Mouse (Mus musculus) adrenal gland, adult (tissue): ENCODE data around the gene Rnase13.
A peak's percentile ranks its signal among the peaks of the same experiment; 100 is the strongest.

ENCODE experiments used
- DNase-seq, 2 experiments: peaks; one replicate each; pipeline ENCODE4 v3.0.0; 2022 to 2023; ENCODE audit warnings: low spot score in 1 of 2; ENCODE audit not compliant: inconsistent age in 2 of 2

Gene Rnase13

GRCm38 (mm10) chr14:51913960-51914762 is 8.4 kb downstream of the Rnase13 start, which contains the start of gene Ndrg2:
Ndrg2 (minus strand) TSS chr14:51914158.
- DNase-seq = peak; percentile 86 to 91

DNA sequence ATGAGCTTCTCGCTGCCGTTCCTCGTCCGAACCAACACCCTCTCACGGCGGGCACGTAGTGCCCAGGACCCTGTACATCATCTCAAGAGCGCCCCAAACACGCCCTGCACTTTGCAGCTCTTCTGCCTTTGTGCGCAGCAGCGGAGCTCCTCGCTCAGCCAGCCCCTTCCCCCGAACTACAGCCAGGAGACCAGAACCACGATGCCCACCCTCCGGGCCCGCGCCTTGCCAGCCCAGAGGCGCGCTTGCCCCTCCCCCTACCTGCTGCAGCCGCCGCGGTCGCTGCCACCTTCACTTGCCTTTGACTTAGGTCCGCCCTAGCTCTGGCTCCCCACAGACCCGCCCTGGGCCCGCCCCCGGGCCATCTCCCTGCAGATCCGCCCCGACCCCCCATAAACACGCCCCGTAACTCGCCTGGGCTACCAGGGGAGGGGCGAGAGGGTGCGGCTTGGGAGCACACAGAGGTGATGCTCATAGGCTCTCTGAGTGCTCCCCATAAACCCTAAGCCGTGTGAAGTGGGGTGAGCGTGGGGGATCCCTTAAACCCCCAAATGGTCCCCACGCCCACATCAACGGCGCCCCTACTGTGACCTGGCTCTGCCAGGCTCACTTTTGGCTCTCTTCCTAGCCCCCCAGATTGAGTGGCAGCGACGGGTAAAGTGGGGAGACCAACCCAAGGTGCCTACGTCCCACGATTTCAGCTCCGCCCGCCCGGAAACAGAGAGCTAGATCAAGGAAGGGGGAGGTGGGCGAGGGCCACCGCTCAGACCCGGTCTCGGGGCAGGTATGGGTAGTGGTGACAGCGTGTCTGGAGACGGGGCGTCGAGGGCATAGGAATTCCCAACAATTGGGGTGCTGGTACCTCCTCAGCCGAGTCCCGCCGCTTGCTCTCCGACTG is 9.3 kb downstream of the Rnase13 start:
- DNase-seq = peak; percentile 91 to 95

DNA sequence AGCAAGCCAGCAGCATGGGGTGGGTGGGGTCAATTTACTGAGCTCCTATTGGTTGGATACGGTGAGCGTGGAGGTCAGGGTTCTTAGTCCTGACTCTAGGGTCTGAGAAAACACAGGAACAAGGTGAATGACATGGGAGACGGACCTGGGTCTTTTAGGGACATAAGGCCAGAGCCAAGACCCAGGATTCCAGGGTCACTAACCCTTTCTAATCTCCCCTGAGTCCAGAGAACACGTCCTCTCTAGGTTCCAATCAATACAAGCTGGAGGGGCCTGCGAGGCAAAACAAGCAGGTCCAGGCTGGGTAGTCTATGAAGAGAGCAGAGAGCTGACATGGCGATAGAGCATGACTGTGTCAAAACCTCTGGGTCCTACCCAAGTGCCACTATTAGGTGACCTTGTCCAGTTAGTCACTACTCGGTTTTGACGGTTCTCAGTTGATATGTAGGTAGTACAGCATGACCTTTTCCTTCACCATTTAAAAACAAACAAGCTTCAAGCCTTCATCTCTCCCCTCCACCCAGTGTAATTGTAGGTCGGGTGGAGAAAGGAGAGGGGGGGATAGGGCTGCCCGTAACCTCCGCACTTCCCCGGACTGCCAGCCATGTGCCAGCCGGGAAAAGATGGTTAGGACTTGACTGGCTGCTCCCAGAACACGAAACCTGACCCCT is 10.0 kb downstream of the Rnase13 start:
- peak; percentile 64 to 91 for DNase-seq

DNA sequence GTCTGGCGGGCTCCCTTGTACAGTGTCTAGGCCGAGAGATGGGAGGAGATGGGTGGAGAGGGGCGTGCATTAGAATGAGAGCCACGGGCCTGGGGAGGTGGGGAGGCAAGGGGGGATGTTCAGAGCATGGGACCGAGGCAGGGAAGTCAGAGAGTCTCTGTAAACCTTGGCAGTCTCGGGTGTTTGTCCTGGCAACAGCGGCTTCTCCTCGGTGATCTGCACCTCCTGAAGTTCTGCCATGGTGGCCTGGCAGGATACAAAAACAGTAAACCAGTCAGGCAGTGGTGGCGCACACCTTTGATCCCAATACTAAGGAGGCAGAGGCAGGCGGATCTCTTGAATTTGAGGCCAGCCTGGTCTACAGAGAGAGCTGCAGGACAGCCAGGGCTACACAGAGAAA is 11.3 kb downstream of the Rnase13 start:
- DNase-seq = peak in 1 of 2 experiments; percentile 20

- no peak for DNase-seq
These were observed 16.5 kb downstream of the Rnase13 start for GRCm38 (mm10) chr14:51906102-51906501.

DNA sequence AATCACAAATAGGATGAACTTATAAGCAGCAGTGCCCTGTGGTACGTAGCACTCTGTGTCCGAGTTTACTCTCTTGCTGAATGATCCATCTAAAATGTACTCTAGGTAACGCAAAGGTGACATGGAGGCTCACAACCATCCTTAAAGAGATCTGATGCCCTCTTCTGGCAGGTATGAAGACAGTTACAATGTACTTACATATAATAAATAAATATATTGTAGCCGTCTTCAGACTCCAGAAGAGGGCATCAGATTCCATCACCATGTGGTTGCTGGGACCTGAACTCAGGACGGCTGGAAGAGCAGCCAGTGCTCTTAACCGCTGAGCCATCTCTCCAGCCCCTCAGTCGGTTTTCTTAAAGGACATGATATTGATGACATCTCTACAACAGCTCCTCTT is 17.9 kb downstream of the Rnase13 start:
- DNase-seq = peak in 1 of 2 experiments; percentile 48

DNA sequence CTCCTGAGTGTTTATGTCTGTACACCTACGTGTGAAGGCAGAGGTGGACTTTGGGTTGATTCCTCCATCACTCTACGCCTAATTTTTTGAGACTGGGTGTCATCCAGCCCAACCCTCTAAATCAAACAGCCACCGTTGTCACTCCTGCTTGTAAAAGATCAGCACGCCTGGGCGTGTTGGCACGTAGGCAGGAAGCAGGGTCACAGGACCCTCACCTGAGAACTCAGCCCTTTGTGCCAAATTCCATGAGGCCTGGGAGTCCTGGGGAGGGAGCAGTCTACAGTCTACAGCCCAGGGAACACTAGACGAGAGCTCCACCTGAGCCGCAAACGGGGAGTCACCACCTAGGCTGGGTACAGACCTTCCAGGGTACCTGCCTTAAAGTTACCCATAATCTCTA is 18.8 kb downstream of the Rnase13 start:
- no peak for DNase-seq

DNA sequence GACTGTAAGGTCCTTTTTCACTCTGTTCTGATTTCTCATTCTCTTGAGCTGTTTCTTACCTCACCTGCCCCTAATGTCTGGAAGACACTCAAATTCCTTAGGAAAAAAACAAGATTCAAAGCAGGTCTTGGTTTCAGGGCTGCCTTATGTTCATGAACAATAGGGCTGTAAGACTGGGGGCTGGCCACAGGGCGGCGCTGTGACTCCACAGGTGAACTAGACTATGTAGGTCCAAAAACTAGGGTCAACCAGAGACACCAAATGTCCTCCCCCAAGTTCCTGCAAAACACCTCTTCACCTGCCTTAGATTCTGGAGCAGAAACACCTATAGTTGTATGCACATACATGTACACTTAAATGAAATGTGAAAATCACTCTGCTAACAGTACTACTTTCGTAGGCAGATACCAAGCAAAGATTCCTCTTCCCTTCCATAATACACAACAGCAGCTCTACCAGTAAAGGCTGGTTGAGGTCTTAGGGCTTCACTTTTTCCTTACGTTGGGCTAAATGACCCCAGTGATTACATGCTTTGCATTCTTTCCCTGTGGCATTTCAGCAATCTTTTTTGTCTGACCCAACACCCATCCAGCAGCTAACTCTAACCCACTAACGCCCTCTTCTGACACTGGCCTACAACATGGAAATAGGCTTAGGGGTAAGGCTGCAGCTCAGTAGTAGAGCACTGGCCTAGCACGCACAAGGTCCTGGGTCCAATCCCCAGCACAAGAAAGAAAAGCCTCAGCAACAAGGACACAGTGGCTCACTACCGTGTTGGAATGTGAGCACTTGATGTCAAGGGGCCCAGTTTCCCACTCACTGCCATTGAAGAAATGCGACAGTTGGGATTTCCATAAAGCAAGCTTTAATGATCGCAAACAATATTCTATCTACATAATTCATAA is 19.5 kb downstream of the Rnase13 start:
- peak; percentile 74 to 93 for DNase-seq

DNA sequence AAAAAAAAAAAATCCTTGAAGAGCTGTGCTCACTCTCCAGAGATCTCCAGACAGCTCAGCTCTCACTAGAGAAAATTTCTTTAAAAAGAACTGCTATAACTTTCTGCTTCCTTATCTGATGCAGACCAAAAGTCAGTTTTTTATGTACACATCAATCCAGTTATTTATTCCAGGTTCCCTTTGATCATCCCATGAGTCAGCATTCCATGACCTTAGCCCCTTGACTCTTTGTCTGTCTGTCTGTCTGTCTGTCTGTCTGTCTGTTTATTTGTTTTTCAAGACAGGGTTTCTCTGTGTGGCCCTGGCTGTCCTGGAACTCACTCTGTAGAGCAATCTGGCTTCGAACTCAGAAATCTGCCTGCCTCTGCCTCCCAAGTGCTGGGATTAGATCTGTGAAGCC is 23.2 kb downstream of the Rnase13 start:
- DNase-seq = no peak

GRCm38 (mm10) chr14:51896539-51897170 is 25.9 kb downstream of the Rnase13 start:
- DNase-seq = no peak

DNA sequence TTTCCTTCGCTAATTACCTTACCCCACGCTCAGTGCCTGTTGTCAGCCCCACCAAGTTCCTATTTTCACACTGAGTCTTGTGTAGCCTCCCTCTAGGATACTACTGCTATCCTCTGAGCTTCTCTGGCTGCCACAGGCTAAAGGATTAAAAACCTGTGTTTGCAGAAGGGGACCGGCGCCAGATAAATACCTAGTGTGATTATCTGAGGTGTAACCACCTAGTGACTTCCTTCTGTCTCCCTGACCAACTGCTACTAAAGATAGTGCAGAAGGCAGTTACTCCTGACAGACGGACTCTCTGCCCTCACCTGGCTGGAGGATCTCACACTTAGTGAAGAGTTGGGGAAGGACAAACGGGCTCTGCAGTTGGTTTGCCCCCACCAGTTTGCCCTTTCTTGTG is 26.6 kb downstream of the Rnase13 start:
- DNase-seq = no peak

DNA sequence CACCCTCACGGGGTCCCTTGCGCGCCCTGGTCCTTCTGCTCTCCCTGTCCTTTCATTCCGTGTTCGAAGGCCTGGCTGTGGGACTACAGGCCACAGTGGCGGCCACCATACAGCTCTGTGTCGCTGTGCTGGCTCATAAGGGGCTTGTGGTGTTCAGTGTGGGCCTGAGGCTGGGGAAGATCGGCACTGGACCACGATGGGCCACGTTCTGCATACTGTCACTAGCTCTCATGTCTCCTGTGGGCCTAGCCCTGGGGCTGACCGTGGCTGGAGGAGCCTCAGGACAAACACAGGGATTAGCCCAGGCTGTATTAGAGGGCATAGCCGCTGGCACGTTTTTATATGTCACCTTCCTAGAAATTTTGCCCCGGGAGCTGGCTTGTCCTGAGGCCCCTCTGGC is 27.5 kb downstream of the Rnase13 start:
- no peak for DNase-seq

GRCm38 (mm10) chr14:51893809-51894208 is 28.8 kb downstream of the Rnase13 start:
- DNase-seq = no peak

- no peak for DNase-seq
These were observed 29.3 kb downstream of the Rnase13 start for GRCm38 (mm10) chr14:51893094-51893794.

DNA sequence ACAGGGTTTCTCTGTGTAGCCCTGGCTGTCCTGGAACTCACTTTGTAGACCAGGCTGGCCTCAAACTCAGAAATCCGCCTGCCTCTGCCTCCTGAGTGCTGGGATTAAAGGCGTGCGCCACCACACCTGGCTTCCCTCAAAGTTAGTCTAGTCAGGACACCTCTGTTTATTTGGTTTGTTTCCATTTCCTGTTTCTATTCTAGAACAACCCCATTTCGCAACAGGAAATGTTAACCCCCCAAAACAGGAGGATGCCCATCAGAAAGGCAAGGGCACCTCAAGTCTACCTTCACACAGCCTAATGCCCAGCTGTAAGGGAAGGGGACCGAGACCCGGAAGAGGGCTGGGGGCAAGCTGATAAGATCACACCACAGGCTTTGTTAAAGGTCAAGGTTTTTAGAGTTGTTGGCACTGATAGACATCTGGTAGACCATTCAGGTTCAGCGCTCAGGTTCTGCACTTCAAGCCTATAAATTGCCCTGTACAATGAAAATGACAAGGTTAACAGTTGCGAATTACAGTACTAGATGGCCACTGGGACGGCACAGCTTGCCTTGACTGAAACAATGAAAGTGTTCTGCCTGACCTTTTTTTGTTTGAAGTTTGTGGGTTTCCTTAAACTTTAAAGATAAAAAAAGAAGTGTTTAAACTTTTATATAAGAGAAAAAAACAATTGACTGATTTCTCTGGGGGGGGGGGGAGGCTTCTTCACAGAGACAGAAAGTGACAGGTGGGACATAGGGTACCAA is 30.2 kb downstream of the Rnase13 start, which contains the start of gene Slc39a2:
Gene Slc39a2, plus strand, starts transcription at position 699 of the 749 bp plus-strand sequence.
- peak in 1 of 2 experiments; percentile 35 for DNase-seq

- DNase-seq = peak in 1 of 2 experiments; percentile 55
These were observed 32.7 kb downstream of the Rnase13 start for GRCm38 (mm10) chr14:51889833-51890232.

DNA sequence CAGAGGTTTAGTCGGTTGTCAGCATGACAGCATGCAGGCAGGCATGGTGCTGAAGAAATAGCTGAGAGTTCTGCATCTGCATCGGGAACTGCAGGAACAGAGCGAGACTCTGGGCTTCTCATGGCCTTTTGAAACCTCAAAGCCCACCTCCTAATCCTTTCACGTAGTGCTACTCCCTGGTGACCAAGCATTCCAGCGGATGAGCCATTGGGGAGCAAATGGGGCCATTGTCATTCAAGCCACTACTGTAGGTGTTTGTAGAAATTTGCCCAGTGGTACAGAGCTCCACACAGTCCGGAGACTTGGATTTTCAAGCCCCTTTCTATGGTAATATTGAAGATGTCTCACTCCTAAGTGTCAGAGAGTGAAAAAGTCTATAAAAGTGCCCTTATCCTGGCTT is 36.5 kb downstream of the Rnase13 start:
- DNase-seq = no peak

GRCm38 (mm10) chr14:51884598-51885331 is 37.8 kb downstream of the Rnase13 start, which contains the start of gene Mettl17:
Mettl17 (plus strand) TSS chr14:51884842.
- peak; percentile 96 to 98 for DNase-seq
